Mouse (Mus musculus) Patski (cell line): ENCODE measurements around the gene Taf1a. TPM values are rescaled to one million over a fixed set of nuclear protein-coding genes. Genes with fewer than 3 reads are reported as not detected.
"Not testable (repeated sequence)": the region's sequence is repeated elsewhere in the genome, so short reads cannot be mapped to it uniquely, and the experiment has no call there.

Source experiments
- ATAC-seq: fragments of 100-300 bp; one replicate; pipeline ENCODE4 v1.8.0; 2021
- CTCF ChIA-PET: fragments of 350-600 bp; sonication (Branson Sonifier 250); formaldehyde crosslinking; loops from one replicate; lab custom pipeline; 2022; ENCODE audit warnings: inconsistent platforms; lab: Charles Lee
- POLR2A ChIA-PET: fragments of 350-600 bp; sonication (Branson Sonifier 250); formaldehyde crosslinking; loops from one replicate; lab custom pipeline; 2022; ENCODE audit warnings: antibody characterized with exemption, inconsistent platforms; lab: Charles Lee
- DNase-seq: peaks from one replicate; pipeline ENCODE4 v3.0.0-alpha.2; 2011; ENCODE audit warnings: low read depth, low spot score
- H3K27me3 ChIP-seq: fragments of 371-371 bp; one replicate; pipeline ENCODE4 v1.5.1; 2021
- CTCF ChIP-seq: fragments of 100-300 bp; IDR thresholded peaks from one replicate; pipeline ENCODE4 v1.5.1; 2021
- in situ Hi-C: fragments of 300-500 bp; cut with MboI; formaldehyde crosslinking; loops from 3 replicates; pipeline ENCODE4 v1.11.1; 2018; ENCODE audit warnings: low pct_unique_long_range_greater_than_20kb, mixed read lengths
- polyA plus RNA-seq: library from polyadenylated mRNA; unstranded; gene quantifications from one replicate; pipeline ENCODE4 v1.2.3, GENCODE M21; 2021

The Taf1a gene
- 46.9 TPM for polyA plus RNA-seq

DNA sequence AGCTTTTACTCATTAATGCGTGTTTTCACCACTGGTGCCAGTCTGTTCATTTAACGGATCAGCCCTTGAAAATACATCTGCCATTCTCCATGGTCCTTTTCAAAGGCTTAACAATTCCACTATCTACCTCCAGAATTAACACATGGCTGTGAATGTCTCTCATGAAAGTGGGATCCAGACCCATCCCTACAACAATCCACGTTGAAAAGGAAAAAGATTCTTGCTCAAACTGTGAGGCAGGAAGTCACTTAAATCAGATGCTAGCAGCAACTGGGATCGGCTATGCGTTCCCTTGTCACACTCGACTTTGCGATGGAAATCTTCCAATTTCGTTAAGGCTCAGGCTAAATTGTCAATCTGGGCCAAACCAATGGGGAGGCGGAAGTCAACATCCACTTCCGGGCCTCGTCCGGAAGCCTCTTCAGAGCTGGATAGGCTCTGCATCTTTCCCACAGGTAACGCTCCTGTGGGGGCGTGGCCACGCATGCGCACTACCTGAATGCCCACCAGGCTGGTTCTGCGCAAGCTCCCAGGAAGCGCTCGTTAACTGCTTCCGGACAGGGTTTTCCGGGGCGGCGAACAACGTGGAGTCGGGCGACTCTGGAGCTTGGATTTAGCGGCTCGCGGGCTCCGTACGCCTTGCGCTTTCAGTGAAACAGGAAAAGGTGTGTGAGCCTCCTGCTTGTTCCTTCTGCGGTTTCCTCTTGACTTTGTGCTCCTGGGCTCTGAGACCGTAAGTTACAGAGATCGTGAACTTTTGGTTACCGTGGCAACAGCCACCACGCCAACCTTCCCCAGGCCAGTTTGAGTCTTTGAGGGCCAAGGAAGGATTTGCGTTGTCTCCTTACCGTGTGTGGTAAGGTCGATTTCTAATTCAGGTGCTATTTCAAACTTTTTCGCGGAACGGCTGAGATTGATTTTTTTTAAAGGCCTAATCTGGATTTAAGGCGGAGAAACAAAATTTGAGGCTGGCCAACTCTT, at the start of gene Taf1a:
Gene Taf1a (plus strand): TSS at position 556 of the 981 bp plus-strand sequence.
- DNase-seq (peak; percentile 48), ATAC-seq (peak; percentile 73)
- no peak for TF ChIP-seq CTCF
- in situ Hi-C loops = no loop called here
- ChIA-PET CTCF (no interaction called here), POLR2A (interaction anchor here (1.2 kb wide), 1 partner anchor 13 kb away, joined by 3 read pairs; no protein-coding TSS in a partner anchor)
- H3K27me3 ChIP-seq = peaks cover 22% of the 10 kb centered on the region

DNA sequence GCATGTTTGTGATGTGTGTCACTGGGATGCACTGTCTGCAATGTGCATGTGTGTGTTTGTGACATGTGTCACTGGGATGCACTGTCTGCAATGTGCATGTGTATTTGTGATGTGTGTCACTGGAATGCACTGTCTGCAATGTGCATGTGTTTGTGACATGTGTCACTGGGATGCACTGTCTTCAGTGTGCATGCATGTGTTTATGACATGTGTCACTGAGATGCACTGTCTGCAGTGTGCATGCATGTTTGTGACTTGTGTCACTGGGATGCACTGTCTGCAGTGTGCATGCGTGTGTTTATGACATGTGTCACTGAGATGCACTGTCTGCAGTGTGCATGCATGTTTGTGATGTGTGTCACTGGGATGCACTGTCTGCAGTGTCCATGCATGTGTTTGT, 45.9 kb upstream of the Taf1a start:
- POLR2A ChIA-PET = interaction anchor here (0.6 kb wide), 1 partner anchor 17 kb away, joined by 4 read pairs; no protein-coding TSS in a partner anchor
- ATAC-seq, CTCF ChIA-PET, DNase-seq, in situ Hi-C loops, H3K27me3 ChIP-seq: not testable (repeated sequence)

DNA sequence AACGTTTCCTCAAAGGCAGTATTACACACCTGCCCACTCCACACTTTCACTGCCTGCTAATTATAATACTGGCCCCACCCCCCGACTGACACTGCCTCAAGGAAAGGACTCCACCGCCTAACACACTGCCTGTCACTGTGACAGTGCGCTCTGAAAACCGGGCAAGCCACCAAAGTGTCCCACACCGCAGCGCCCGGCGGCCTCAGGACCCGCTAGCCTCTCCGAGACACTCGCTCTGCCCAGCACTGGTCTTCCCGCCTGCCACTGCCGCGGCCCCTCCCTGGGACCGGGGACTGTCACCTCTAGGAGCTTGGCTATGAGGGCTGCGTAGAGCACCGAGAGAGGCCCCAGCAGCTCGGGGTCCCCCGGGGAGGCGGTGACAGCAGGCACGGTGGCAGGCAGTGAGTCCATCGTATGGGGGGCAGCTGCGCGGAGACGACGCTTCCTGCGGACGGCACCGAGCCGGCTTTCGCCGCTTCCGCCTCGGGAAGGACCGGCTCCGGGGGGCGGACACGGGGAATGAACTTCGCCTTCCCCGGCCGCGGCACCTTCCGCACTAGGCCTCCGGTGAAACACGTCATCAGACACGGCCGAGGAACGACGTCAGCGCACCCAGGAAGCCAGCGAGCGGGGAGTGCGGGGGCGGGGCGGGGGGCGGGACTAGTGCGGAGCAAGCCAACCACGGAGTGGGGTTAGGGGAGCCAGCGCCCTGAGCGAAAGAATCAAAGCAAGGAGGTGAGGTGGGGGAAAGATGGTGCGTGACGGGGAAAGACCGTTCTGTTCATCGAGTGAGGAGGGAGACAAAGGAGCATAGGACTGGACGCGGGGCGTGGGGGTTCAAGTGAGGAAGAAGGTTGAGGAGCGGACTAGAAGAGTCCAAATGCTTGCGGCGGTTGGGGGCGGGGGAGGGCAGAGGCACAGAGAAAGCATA, 43.6 kb upstream of the Taf1a start:
- CTCF ChIA-PET = interaction anchor here (1.3 to 1.4 kb wide), 2 partner anchors 11 to 13 kb away, joined by 3 to 5 read pairs; no protein-coding TSS in a partner anchor
- POLR2A ChIA-PET = no interaction called here
- no peak for TF ChIP-seq CTCF
- in situ Hi-C loops = no loop called here
- H3K27me3 ChIP-seq = no peaks in the 10 kb centered on the region
- peak; percentile 42 for DNase-seq
- peak; percentile 80 for ATAC-seq

DNA sequence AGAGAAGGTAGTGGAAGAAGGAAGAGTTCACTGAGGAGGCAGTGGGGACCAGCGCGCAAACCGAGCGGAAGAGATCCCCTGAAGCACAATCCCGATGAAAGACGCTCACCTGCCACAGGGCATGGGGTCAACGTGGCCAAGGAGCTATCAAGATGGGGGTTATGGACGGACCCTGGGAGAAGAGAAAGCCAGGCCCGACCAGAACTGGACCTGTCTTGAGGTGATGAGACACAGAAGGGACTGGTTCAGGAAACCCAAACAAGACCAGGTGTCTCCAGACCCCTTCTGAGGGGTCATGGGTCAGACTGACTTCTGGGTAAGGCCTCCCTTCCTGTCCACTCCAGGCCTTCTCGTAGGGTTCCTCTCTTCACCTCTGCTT, 43.0 kb upstream of the Taf1a start:
- no peak for ATAC-seq

DNA sequence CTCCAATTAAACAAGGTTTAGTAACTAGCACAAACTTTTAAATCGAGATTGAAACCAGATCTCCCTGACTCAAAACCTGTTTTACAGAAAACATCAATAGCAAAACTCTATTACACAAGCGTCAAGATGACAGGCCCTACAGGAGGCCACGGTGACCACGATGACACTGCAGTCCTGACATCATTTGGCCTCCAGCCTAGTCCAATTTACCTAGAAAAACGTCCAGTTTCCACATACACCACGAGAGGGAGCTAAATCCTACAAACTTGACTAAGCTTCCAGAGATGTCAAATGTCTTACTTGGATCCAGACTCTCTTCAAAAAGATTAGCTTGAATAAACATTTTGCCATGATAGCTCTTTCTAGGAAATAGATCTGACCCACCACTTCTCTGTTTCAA, 38.9 kb upstream of the Taf1a start:
- ChIA-PET CTCF (interaction anchor here (0.7 to 1.6 kb wide), 9 partner anchors 9 to 91 kb away, joined by 3 to 8 read pairs (median 3); no protein-coding TSS in a partner anchor), POLR2A (no interaction called here)
- peak; percentile 72 for TF ChIP-seq CTCF
- in situ Hi-C loops = no loop called here
- ATAC-seq (no peak), DNase-seq (peak; percentile 42)
- no peaks in the 10 kb centered on the region for H3K27me3 ChIP-seq

More for the DNA sequence above, 43.0 kb upstream of the Taf1a start:
- no peaks in the 10 kb centered on the region for H3K27me3 ChIP-seq
- in situ Hi-C loops = no loop called here
- CTCF ChIA-PET = no interaction called here
- POLR2A ChIA-PET = no interaction called here
- no peak for DNase-seq
- no peak for TF ChIP-seq CTCF

DNA sequence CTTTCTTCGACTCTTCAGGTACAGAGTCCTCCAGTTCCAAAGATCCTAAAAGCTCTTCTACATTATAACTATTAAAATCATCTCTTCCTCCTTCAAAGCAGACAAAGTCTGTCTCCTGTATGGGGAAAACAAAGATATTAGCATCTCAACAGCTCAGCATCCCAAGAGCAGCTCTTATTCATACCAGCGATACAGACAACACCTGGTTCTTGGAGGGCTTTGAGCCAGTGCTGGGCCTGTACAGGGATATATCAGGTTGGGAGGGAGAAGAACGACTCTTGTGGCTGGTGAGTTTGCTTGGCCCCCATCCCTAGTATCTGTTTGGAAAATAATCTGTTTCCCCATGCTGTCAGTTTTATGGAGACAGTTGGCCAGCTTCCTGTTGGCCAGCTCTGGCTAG, 29.9 kb upstream of the Taf1a start:
- H3K27me3 ChIP-seq = no peaks in the 10 kb centered on the region
- TF ChIP-seq CTCF = no peak
- ChIA-PET CTCF (interaction anchor here (1.3 kb wide), 1 partner anchor 9 kb away, joined by 6 read pairs; no protein-coding TSS in a partner anchor), POLR2A (no interaction called here)
- ATAC-seq = no peak
- DNase-seq = no peak
- in situ Hi-C loops = no loop called here

DNA sequence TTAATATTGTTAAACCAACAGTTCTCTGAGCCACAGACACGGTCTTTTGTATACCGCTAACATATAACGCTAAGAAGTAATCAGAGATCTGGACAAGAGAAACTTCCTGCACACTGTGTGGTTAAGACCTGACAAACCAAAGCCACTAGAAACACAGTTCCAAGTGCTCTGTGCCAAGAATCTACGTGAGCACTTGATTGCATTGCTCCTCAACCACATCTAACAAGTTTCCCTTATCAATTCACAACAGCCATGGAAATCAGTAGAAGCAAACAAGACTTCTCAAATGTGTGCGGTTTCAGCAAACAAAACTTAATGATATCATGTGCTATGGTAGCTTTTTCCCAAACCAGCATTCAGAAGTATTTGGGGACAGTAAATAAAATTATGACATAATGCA, 26.5 kb upstream of the Taf1a start:
- in situ Hi-C loops = no loop called here
- ATAC-seq = no peak
- POLR2A ChIA-PET = interaction anchor here (0.6 kb wide), 1 partner anchor 717 kb away, joined by 3 read pairs; no protein-coding TSS in a partner anchor

DNA sequence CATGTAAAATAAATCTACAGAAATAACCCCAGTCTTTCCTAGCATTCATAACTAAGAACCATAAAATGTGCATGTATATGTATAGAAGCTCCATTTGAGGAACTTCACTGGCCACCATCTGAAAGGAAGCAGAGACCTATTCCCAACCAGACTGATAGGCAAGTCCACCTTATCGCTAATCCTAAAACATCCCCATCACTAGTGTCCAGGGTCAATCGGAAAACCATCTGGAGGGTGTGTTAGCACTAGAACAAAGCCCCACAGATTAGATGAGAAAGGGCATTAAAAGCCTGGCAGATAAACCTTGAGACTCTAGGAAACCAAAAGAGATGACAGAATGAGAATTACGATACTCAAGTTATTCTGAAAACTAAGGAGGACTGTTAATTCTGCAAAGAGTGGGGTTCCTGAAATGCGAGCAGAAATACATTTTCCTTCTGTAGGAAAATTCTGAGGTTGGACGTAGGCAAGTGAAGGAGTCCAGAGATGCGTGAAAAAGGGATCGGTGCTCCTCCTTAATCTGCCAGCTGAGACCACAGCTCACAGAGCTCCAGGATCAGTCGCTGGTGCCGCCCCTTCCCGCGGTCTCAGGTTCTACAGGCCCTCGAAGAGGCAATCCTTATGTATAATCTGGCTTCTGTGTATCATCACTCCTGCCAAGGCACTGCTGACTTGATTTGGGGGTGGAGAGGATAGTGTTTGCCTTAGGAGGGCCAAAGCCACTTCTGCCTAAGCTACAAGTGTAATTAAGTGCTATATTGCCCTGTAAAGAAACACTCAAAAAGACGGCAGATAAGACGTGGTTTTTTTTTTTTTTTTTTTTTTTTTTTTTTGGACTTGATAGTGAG, 25.8 kb upstream of the Taf1a start:
- POLR2A ChIA-PET = interaction anchor here (0.6 kb wide), 1 partner anchor 716 kb away, joined by 3 read pairs; no protein-coding TSS in a partner anchor
- in situ Hi-C loops = no loop called here
- no peaks in the 10 kb centered on the region for H3K27me3 ChIP-seq
- ATAC-seq = no peak
- CTCF ChIA-PET = interaction anchor here (1.1 kb wide), 1 partner anchor 13 kb away, joined by 5 read pairs; no protein-coding TSS in a partner anchor
- DNase-seq = no peak
- no peak for TF ChIP-seq CTCF

More for the DNA sequence above, 26.5 kb upstream of the Taf1a start:
- no peak for TF ChIP-seq CTCF
- CTCF ChIA-PET = interaction anchor here (1.1 kb wide), 1 partner anchor 12 kb away, joined by 5 read pairs; no protein-coding TSS in a partner anchor
- no peaks in the 10 kb centered on the region for H3K27me3 ChIP-seq
- no peak for DNase-seq

DNA sequence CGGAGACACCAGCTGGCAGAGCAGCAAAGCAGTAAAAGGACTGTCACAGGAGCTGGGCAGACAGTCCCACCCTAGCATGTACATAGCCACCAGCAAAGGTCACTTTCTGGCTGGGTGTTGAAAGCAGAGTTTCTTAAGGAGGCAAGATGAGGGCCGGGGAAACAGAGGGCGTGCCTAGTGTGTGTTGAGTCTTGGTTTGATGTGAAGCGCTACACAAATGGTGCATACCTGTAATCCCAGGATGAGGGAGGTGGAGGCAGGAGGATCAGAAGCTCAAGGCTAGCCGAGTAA, 25.3 kb upstream of the Taf1a start:
- in situ Hi-C loops = no loop called here
- TF ChIP-seq CTCF = no peak
- ChIA-PET POLR2A (no interaction called here), CTCF (no interaction called here)
- H3K27me3 ChIP-seq = no peaks in the 10 kb centered on the region
- DNase-seq = no peak
- ATAC-seq = no peak
